Mouse (Mus musculus): ENCODE measurements around the gene Plxnb1.

The Plxnb1 gene

GRCm38 (mm10) chr9:109095137-109095982 lies at the start of gene Plxnb1:
Gene Plxnb1 (plus strand): TSS chr9:109095389.
- DNase-seq (ENCODE audit: low read depth, low spot score) = peak; percentile 55

GRCm38 (mm10) chr9:109046306-109046705 lies 48.9 kb upstream of the Plxnb1 start:
- DNase-seq (ENCODE audit: low read depth, low spot score) = peak; percentile 85

- DNase-seq (ENCODE audit: low read depth, low spot score) = peak; percentile 43
Measured at GRCm38 (mm10) chr9:109049316-109049715, 45.9 kb upstream of the Plxnb1 start.

GRCm38 (mm10) chr9:109049996-109050673 lies 45.1 kb upstream of the Plxnb1 start:
- DNase-seq (ENCODE audit: low read depth, low spot score) = peak; percentile 89

GRCm38 (mm10) chr9:109050674-109050997 lies 44.6 kb upstream of the Plxnb1 start:
- peak; percentile 79 for DNase-seq (ENCODE audit: low read depth, low spot score)

GRCm38 (mm10) chr9:109051011-109051501 lies 44.1 kb upstream of the Plxnb1 start:
- peak; percentile 85 for DNase-seq (ENCODE audit: low read depth, low spot score)

GRCm38 (mm10) chr9:109051651-109052489 lies 43.3 kb upstream of the Plxnb1 start:
- peak; percentile 76 for DNase-seq (ENCODE audit: low read depth, low spot score)

GRCm38 (mm10) chr9:109052490-109053260 lies 42.5 kb upstream of the Plxnb1 start:
- DNase-seq (ENCODE audit: low read depth, low spot score) = no peak

GRCm38 (mm10) chr9:109053366-109053765 lies 41.8 kb upstream of the Plxnb1 start:
- no peak for DNase-seq (ENCODE audit: low read depth, low spot score)

- peak; percentile 30 for DNase-seq (ENCODE audit: low read depth, low spot score)
Measured at GRCm38 (mm10) chr9:109053851-109054250, 41.3 kb upstream of the Plxnb1 start.

- peak; percentile 84 for DNase-seq (ENCODE audit: low read depth, low spot score)
Measured at GRCm38 (mm10) chr9:109054712-109055111, 40.5 kb upstream of the Plxnb1 start.

- peak; percentile 25 for DNase-seq (ENCODE audit: low read depth, low spot score)
Measured at GRCm38 (mm10) chr9:109055271-109056030, 39.7 kb upstream of the Plxnb1 start.

- DNase-seq (ENCODE audit: low read depth, low spot score) = peak; percentile 36
Measured at GRCm38 (mm10) chr9:109056081-109056690, 39.0 kb upstream of the Plxnb1 start.

GRCm38 (mm10) chr9:109056916-109057315 lies 38.3 kb upstream of the Plxnb1 start:
- no peak for DNase-seq (ENCODE audit: low read depth, low spot score)

GRCm38 (mm10) chr9:109057543-109057942 lies 37.6 kb upstream of the Plxnb1 start:
- peak; percentile 91 for DNase-seq (ENCODE audit: low read depth, low spot score)

- DNase-seq (ENCODE audit: low read depth, low spot score) = no peak
Measured at GRCm38 (mm10) chr9:109058006-109058765, 37.0 kb upstream of the Plxnb1 start.

- DNase-seq (ENCODE audit: low read depth, low spot score) = peak; percentile 95
Measured at GRCm38 (mm10) chr9:109059136-109059903, 35.9 kb upstream of the Plxnb1 start, which contains the start of gene Trex1. Gene Trex1 (minus strand): TSS chr9:109059734.

GRCm38 (mm10) chr9:109060184-109060897 lies 34.8 kb upstream of the Plxnb1 start:
- no peak for DNase-seq (ENCODE audit: low read depth, low spot score)

Measured in A20 (cell line).